Mouse (Mus musculus) thymus, adult 2 months (tissue): ENCODE results near the gene Irak3. TPM values are rescaled to one million over a fixed set of nuclear protein-coding genes. Genes with fewer than 3 reads are reported as not detected.
"Not testable (repeated sequence)": the region's sequence is repeated elsewhere in the genome, so short reads cannot be mapped to it uniquely, and the experiment has no call there.

Experiments used
- DNase-seq: peaks from one replicate; pipeline ENCODE4 v3.0.0; 2021
- H3K27ac ChIP-seq: fragments of 200-500 bp; 2 replicates; pipeline ENCODE4 v1.5.1; 2012; ENCODE audit warnings: low read length, control low read depth; ENCODE audit not compliant: control insufficient read depth, insufficient read depth
- H3K27me3 ChIP-seq: fragments of 200-500 bp; 2 replicates; pipeline ENCODE4 v1.6.1; 2012; ENCODE audit warnings: mild to moderate bottlenecking, low read length, moderate library complexity, mixed read lengths; ENCODE audit not compliant: control insufficient read depth, insufficient read depth
- H3K36me3 ChIP-seq: fragments of 200-500 bp; 2 replicates; pipeline ENCODE4 v1.6.1; 2012; ENCODE audit warnings: mild to moderate bottlenecking, low read length, moderate library complexity; ENCODE audit not compliant: control insufficient read depth, insufficient read depth
- H3K4me1 ChIP-seq: fragments of 200-500 bp; replicated peaks from 2 replicates; pipeline ENCODE4 v1.6.1; 2012; ENCODE audit warnings: low read length; ENCODE audit not compliant: control insufficient read depth, insufficient read depth
- H3K4me3 ChIP-seq: fragments of 200-500 bp; 2 replicates; pipeline ENCODE4 v1.5.1; 2012; ENCODE audit warnings: mild to moderate bottlenecking, low read length, control low read depth, moderate library complexity; ENCODE audit not compliant: control insufficient read depth, insufficient read depth
- CTCF ChIP-seq: fragments of 200-500 bp; IDR thresholded peaks from 2 replicates; pipeline ENCODE4 v1.5.1; 2012; ENCODE audit warnings: mild to moderate bottlenecking, control low read depth, low read length, moderate library complexity, borderline replicate concordance; ENCODE audit not compliant: control insufficient read depth, poor library complexity, insufficient read depth; ENCODE audit errors: extremely low read depth
- POLR2A ChIP-seq: fragments of 200-500 bp; IDR thresholded peaks from 2 replicates; pipeline ENCODE4 v1.6.1; 2012; ENCODE audit warnings: mild to moderate bottlenecking, low read length, control low read depth, moderate library complexity; ENCODE audit not compliant: control insufficient read depth, poor library complexity, insufficient read depth; ENCODE audit errors: extremely low read depth
- WGBS: fragments of 180-500 bp; shearing (Covaris S2); methylation state at CpG from one replicate; pipeline ENCODE4 v1.1.7; 2018; 5-methylcytosine and 5-hydroxymethylcytosine counted together
- polyA plus RNA-seq: library from polyadenylated mRNA; depleted of rRNA; stranded (reverse); fragments of >200 nt; gene quantifications from 2 replicates; pipeline ENCODE4 v1.2.3, GENCODE M21; 2012

The Irak3 gene
- polyA plus RNA-seq, 1 experiment: 2.3 TPM

- H3K27ac ChIP-seq: peak overlapping the region; percentile 18
- H3K4me3 ChIP-seq: no peak overlapping the region
- no peaks in the 10 kb centered on the region for H3K36me3 ChIP-seq
- WGBS: 42% methylated on average over 14 of the region's 14 CpGs
- peaks cover 3% of the 10 kb centered on the region; the same call in 1 of the 2 replicates for H3K4me1 ChIP-seq
- TF ChIP-seq POLR2A: no peak
- TF ChIP-seq CTCF: no peak
- DNase-seq: peak; percentile 22
- no peaks in the 10 kb centered on the region for H3K27me3 ChIP-seq
Observed at GRCm38 (mm10) chr10:120219578-120220359, 17.8 kb upstream of the Irak3 start.

- 96% methylated on average over 10 of the region's 10 CpGs for WGBS
- DNase-seq: no peak
- no peaks in the 10 kb centered on the region for H3K36me3 ChIP-seq
Observed at GRCm38 (mm10) chr10:120218996-120219395, 17.1 kb upstream of the Irak3 start.

GRCm38 (mm10) chr10:120217099-120217498, 15.2 kb upstream of the Irak3 start:
- H3K27me3 ChIP-seq, DNase-seq, H3K36me3 ChIP-seq, H3K4me1 ChIP-seq, H3K27ac ChIP-seq, H3K4me3 ChIP-seq: not testable (repeated sequence)
- 100% methylated on average over 1 of the region's 1 CpGs for WGBS

More at GRCm38 (mm10) chr10:120218996-120219395, 17.1 kb upstream of the Irak3 start:
- H3K4me1 ChIP-seq: peaks cover 3% of the 10 kb centered on the region; the same call in 1 of the 2 replicates
- H3K27me3 ChIP-seq: no peaks in the 10 kb centered on the region
- TF ChIP-seq POLR2A (no peak), CTCF (no peak)
- no peak overlapping the region for H3K4me3 ChIP-seq
- H3K27ac ChIP-seq: no peak overlapping the region

GRCm38 (mm10) chr10:120210096-120210495, 8.2 kb upstream of the Irak3 start:
- WGBS: 68% methylated on average over 3 of the region's 3 CpGs
- Histone ChIP-seq H3K4me1 (peaks cover 4% of the 10 kb centered on the region), H3K27ac (no peak overlapping the region), H3K36me3 (no peaks in the 10 kb centered on the region), H3K27me3 (no peaks in the 10 kb centered on the region; the same call in 1 of the 2 replicates), H3K4me3 (no peak overlapping the region)
- DNase-seq: no peak
- no peak for TF ChIP-seq POLR2A
- TF ChIP-seq CTCF: no peak

- no peak for DNase-seq
- TF ChIP-seq CTCF: no peak
- no peak for TF ChIP-seq POLR2A
- WGBS: 5% methylated on average over 6 of the region's 6 CpGs
- Histone ChIP-seq H3K27ac (no peak overlapping the region), H3K27me3 (no peaks in the 10 kb centered on the region; the same call in 1 of the 2 replicates), H3K36me3 (no peaks in the 10 kb centered on the region), H3K4me3 (no peak overlapping the region), H3K4me1 (peaks cover 4% of the 10 kb centered on the region)
Observed at GRCm38 (mm10) chr10:120209539-120209925, 7.6 kb upstream of the Irak3 start.

- H3K27ac ChIP-seq: no peak overlapping the region
- peak overlapping the region; percentile 99 for H3K4me3 ChIP-seq
- TF ChIP-seq POLR2A (0 out of 2 replicates have a peak, but pooled peaks have one; percentile 15), CTCF (no peak)
- DNase-seq: peak; percentile 58
- H3K4me1 ChIP-seq: peaks cover 4% of the 10 kb centered on the region
- H3K27me3 ChIP-seq: no peaks in the 10 kb centered on the region; the same call in 1 of the 2 replicates
- no peaks in the 10 kb centered on the region for H3K36me3 ChIP-seq
- 2% methylated on average over 53 of the region's 53 CpGs for WGBS
Observed at GRCm38 (mm10) chr10:120208575-120209538, 6.9 kb upstream of the Irak3 start.
